Mouse (Mus musculus): Measurements from ENCODE around the gene Iqsec2.

Iqsec2 gene

GRCm38 (mm10) chrX:152143941-152144741 is at the start of gene Iqsec2:
Gene Iqsec2, plus strand, starts transcription at chrX:152144268.
- peak in 1 of 2 experiments; percentile 7 for DNase-seq

DNA sequence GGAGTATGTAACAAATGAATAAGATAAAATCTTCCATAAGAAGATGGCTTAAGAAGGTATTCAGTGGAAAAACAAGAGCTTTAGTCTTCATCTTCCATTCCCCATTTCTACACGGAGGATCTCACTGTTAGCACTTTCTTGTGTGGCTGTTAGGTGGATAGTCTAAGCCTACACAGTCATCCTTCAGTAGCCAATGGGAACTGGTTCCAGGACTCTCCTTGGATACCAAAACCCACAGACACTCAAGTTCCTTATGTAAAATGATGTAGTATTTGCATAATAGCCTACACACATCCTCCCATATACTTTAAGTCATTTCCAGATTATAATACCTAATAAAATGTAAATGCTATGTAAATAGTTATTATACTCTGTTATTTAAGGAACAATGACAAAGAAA is 46.5 kb upstream of the Iqsec2 start:
- no peak for DNase-seq

DNA sequence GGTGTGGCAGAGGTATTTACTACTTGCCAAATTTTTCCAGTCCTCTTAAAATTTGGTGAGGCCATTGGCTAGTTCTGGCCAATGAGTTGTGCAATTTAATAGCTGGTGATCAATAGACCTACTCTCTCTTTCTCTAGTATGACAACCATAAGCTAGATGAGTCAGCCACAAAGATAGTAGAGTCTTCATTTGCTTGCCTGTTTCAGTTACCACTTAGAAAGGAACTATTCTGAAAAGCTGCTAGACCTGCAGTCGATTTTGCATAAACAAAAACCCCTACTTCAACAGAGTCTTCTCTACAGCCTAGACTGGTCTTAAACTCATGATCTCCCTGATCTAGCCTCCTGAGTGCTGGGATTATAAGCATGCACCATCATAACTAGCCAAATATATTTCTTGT is 22.4 kb upstream of the Iqsec2 start:
- DNase-seq: no peak

GRCm38 (mm10) chrX:152130777-152131176 is 13.3 kb upstream of the Iqsec2 start:
- DNase-seq: no peak

DNA sequence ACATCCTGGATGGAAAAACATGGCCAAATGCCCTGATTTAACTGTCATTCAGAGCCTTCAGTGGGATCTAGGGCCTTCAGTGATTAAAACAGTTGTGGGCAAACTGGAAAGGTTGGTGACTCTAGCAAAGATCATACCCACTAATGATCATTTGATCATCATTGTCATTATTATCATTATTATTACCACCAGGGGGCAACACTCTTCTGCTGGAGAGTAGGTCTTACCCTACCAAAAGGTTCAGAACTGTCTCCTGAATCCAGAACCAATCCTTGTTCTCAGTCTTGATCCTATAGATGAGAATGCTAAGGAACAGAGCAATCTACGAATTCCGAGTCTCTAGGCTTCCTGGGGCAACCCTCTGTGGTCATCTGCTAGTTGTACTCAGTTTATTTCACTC is 12.0 kb upstream of the Iqsec2 start:
- DNase-seq: no peak

GRCm38 (mm10) chrX:152135195-152135594 is 8.9 kb upstream of the Iqsec2 start:
- no peak for DNase-seq

GRCm38 (mm10) chrX:152144742-152145214 is 710 bp downstream of the Iqsec2 start:
- peak in 1 of 2 experiments; percentile 3 for DNase-seq

GRCm38 (mm10) chrX:152146150-152146549 is 2.1 kb downstream of the Iqsec2 start:
- no peak for DNase-seq

DNA sequence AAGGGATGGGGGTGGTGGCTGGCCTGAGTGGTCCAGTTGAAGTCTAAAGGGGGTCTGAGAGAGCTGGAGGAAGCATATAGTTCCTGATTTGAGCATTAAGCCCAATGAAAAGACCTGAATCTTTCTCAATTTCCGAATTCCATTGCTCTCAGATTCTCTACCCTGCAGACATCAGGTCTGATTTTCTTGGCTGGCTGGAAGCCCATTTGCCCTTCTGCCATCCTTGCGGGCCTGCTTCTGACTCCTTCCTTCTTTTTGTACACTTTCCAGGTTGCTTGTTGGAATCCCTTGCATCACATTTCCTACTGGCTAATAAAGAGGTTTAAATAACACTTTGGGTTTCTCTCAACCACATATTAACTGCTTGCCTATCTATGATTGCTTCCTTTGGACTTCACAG is 2.6 kb downstream of the Iqsec2 start:
- DNase-seq: no peak

- DNase-seq: peak; percentile 17 to 52
Measured at GRCm38 (mm10) chrX:152147451-152148116, 3.5 kb downstream of the Iqsec2 start.

DNA sequence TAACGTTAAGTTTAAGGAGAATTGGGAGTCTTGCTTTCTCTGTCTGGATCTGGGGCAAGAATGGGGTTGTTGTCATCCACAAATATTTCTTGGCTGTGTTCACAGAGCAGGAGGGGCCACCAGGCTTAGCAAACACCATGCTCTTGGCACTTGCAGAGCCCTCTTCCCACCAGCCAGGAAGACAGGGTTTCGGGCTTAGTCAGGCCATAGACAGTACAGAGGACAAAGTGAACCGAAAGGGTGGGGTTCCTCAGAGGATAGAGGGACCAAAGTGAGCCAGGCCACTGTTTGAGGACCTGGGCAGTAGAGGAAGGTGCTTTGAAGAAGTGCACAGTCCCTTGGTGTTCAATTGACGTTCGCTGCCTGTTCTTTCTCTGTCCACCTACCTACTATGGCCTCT is 4.6 kb downstream of the Iqsec2 start:
- DNase-seq: no peak

GRCm38 (mm10) chrX:152151709-152152108 is 7.6 kb downstream of the Iqsec2 start:
- DNase-seq: peak in 1 of 2 experiments; percentile 40

- no peak for DNase-seq
Measured at GRCm38 (mm10) chrX:152158294-152158693, 14.2 kb downstream of the Iqsec2 start.

DNA sequence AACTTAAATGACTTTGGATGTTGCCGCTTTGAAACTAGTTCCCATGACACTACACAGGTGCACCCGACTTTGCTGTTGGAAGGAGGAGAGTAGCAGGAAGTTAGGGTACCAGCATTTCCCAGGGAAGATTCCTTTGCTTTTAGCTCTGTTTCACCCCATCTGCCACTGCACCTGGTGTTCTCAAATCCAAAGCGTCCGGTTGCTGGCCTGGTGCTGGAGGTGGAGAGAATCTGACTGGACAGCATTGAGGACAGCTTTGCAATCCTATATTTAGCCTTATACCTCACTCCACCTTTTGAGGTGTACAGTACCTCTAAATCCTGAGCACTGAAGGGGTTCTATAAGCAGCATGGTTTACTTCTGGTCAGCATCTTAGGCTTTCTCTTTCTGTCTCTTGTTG is 17.3 kb downstream of the Iqsec2 start:
- no peak for DNase-seq

- DNase-seq: no peak
Measured at GRCm38 (mm10) chrX:152164061-152164460, 20.0 kb downstream of the Iqsec2 start.

DNA sequence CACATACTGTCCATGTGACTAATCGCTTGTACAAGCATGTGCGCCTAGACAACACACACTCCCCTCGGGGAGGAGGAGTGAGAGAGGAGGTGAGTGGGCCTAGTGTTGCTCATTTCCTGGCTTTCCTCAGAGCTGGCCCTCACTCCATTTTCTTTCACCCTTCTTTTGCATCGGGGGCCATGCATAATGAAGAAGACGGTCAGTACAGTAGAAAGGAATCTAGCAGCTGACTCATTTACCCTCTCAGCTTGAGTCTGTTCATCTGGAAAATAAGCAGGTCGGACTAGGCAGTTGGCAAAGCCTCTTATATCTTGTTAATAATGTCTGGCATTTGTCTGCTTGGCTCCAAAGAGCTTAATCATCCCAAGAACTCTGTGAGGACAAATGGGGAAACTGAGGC is 22.1 kb downstream of the Iqsec2 start:
- no peak for DNase-seq

DNA sequence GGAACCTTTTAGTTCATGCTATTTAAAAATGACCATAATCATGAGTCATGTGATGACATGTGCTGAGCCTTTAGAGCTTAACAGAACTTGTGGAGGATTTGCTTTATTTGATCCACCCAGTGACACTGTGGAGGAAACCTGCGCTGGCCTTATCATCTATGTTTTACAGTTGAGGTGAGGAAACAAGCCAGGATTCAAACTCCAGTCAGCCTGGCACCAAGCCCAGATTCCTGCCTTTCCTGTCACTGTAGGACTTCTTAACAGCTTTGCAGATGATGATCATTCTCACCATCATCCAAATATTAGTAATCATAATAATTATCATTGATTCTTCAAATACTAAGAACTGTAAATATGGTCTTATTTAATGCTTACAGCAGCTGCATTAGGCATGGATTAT is 24.5 kb downstream of the Iqsec2 start:
- DNase-seq: no peak

- no peak for DNase-seq
Measured at GRCm38 (mm10) chrX:152171041-152172026, 27.3 kb downstream of the Iqsec2 start.

DNA sequence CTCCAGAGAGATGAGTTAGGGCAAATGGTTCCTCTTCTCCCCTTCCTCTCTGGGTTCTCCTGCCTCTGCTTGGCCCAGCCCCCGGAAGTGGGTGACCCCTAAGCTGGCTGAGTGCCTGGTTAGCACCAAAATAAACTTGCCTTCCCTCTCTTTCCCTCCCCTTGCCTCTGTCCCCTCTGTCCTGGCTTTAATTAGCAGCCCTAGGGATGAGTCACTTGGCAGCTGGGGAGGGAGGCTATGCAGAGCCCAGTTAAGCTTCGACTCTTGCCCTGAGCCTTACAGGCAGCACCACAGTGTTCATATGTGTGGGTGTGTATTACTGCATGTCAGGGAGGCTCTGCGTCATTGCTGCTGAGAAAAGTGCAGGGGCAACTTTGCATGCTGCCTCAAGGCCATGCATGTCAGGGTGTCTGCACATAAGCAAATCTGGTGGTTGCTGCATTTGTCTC is 28.4 kb downstream of the Iqsec2 start:
- DNase-seq: peak in 1 of 2 experiments; percentile 9

DNA sequence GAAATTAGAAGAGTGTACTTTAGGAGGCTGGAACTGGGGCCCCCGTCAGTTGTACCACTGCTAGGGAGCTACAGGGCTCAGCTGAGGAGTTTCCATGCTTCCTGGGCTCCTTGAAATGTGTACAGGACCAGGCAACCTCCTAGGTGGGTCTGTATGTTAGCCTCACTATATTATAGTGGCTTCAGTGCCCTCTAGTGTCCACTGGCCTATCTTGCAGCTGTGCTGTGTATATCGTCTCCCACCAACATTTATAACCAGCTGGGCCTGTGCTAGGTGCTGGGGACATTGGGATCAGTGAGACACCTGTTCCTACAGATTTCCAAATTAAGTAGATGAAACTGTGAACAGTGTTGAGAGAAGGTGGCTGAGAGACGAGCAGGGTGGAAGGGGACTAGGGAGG is 31.2 kb downstream of the Iqsec2 start:
- peak in 1 of 2 experiments; percentile 6 for DNase-seq

- DNase-seq: no peak
Measured at GRCm38 (mm10) chrX:152177897-152178296, 33.8 kb downstream of the Iqsec2 start.

DNA sequence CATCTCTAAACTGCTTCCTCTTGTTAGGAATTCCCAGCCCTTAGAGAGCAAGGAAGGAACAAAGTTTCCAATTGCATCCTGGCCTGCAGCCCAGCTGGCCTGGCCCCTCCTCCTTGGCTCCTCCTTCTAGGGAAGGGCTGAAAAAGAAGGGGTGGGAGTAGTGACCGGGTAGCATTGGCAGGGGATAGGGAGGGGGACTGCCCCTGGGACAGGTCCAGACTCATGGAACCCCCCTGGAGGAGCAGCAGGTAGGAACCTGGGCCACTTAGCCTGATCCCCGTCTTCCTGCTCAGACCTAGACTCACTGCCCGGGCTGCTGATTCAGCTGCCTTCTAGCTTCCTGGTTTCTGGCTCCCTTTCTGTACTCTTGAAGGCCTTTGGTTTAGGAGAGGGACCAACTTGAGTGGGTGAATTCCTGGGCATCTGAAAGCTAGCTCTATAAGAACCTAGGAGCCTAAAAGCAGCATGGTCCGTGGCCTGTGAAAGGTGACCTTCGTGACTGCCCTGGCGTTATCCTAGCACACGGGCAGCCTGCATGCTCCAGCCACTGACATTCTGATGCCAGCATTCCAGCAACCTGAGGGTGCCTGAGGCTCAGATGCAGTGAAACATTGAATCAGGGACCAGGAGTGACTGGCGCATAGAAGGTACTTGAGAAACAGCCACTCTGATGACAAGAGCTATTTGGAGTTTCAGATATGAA is 34.9 kb downstream of the Iqsec2 start:
- DNase-seq: peak in 1 of 2 experiments; percentile 11

Measured in spleen, adult 18-20 months (tissue).